ENCODE assay signal across 1 mouse cellular context in genomic region chr12:8535596-8535995, GRCm38 (mm10).
A peak's percentile ranks its signal among the peaks of the same experiment; 100 is the strongest.
TF ChIP-seq lines count a peak whose summit lies in the region.

No protein-coding gene starts in this region.

TF ChIP-seq in MEL, 35 proteins besides CTCF, POLR2A, EP300 and RAD21:
- no peak for TF ChIP-seq ETS1 (IDR thresholded peaks at IDR 0.05; ENCODE audit: low read depth, low read length)
- no peak for TF ChIP-seq TBP (IDR thresholded peaks at IDR 0.05; ENCODE audit: low read depth, low read length)
- TF ChIP-seq GABPA (IDR thresholded peaks at IDR 0.05; ENCODE audit: low read depth, low read length) = no peak
- TF ChIP-seq MAZ (IDR thresholded peaks at IDR 0.05; ENCODE audit: low read depth, low read length) = no peak
- TF ChIP-seq RCOR1 (IDR thresholded peaks at IDR 0.05; ENCODE audit: low read depth, low read length) = no peak
- no peak for TF ChIP-seq MYC (IDR thresholded peaks at IDR 0.05; ENCODE audit: low read depth, low read length)
- no peak for TF ChIP-seq NELFE (IDR thresholded peaks at IDR 0.05; ENCODE audit: low read depth, low read length)
- TF ChIP-seq USF1 (IDR thresholded peaks at IDR 0.05; ENCODE audit: low read depth, low read length) = 0 out of 2 replicates have a peak, but pooled peaks have one; percentile 45
